Mouse (Mus musculus): ENCODE measurements at regions not wholly inside any gene's neighbourhood (a gene's known extent, or its start where the extent isn't known, plus 50 kb on each side); places are given as distances from the start of the nearest gene placed in this dataset.
"Not testable (repeated sequence)": the region's sequence is repeated elsewhere in the genome, so short reads cannot be mapped to it uniquely, and the experiment has no call there.

DNA sequence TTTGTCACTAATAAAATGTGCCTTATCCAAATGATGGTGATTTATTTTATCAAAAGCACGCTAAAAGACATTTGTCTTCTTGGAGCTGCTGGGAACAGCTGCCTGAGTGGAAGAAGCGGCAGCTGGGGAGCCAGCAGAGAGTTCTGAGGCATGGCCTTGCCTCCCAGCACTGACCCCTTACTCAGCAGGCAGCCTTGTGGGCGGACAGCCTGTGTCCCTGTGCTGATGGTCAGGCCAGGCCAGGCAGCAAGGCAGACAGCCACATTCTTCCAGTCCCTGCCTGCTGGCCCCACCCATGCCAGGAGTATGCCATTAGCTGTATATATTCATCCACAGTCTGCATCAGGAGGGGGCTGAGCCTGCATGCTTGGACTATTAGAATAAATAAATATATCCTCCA is 329.0 kb upstream of the Irx2 start:
- Histone ChIP-seq H3K27ac (no peak overlapping the region), H3K4me3 (no peak overlapping the region)
- no peak for TF ChIP-seq CTCF (conservative IDR thresholded peaks at IDR 0.05)
- no peak for DNase-seq (ENCODE audit: low spot score in 2 of 2)

DNA sequence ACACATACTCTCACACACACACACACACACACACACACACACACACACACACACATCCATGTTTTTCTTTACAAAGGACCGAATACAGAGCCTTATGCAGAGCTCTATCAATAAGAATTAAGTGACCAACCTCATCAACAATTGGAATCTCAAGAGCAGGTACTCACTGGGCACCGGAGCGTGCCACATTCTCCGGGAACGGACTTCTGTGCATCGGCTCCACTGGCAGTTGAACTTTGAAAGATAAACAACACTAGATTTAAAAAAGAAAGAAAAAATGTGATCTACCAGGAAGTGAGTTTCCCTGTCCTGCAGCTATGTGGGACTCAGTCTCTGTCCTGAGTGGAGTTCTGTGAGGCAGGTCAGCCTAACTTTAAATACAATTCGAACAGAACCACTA is 327.5 kb upstream of the Irx2 start:
- Histone ChIP-seq H3K27ac (no peak overlapping the region), H3K4me3 (no peak overlapping the region)
- no peak for DNase-seq (ENCODE audit: low spot score in 2 of 2)
- TF ChIP-seq CTCF (conservative IDR thresholded peaks at IDR 0.05) = no peak

DNA sequence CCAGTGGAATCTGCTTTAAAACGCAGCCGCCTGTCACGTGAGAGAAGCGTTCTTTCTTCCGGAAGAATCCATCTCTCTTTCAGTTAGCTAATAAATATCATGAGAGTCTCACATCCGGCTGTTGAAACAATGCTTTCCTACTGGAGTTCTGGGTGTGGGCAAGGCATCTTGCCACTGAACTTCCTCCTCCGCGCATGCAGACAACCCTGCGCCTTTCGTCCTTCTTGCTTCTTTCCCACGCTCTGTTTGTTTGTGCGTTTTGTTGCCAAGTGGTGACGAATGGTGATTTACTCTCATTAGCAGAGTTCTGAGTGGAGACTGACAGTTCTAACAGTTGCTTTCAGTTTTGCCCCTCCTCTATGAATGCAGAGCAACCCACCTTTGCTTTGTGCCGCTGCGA is 326.8 kb upstream of the Irx2 start:
- no peak for TF ChIP-seq CTCF (conservative IDR thresholded peaks at IDR 0.05)
- Histone ChIP-seq H3K27ac (no peak overlapping the region), H3K4me3 (no peak overlapping the region; the same call in 1 of the 2 replicates)
- no peak for DNase-seq (ENCODE audit: low spot score in 2 of 2)

DNA sequence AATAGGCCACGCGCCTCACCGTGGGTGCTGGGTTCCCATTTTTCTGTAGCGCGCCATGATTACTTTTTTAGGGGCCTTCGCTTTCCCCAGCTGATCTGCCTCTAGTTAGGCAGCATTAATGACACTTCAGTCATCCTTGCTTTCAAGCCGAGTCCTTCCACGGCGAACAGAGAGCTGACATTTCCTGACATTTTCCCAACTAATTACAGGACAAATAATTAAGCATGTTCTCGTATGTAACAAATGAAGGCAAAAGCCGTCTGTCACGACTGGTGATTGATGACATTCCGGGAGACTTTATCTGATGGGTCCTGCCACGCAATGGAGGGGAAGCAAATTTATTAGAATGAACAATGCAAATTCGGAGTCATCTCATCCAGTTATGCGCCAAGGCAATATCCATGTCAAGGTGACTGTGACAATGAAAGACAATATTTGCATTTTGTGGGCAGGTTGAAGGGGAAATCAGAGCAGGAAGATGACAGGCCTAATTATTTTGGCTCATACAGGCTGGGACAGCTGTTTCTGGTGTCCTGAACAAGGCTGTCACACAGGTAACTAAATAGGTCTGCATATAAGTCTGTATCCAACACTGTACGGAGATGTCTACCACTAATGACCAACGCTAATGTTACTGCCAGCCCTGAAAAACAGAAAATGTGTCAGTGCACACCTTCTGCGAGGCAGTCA is 326.0 kb upstream of the Irx2 start:
- no peak overlapping the region for H3K4me3 ChIP-seq
- no peak for DNase-seq (ENCODE audit: low spot score in 2 of 2)
- no peak overlapping the region for H3K27ac ChIP-seq
- TF ChIP-seq CTCF (conservative IDR thresholded peaks at IDR 0.05) = no peak

DNA sequence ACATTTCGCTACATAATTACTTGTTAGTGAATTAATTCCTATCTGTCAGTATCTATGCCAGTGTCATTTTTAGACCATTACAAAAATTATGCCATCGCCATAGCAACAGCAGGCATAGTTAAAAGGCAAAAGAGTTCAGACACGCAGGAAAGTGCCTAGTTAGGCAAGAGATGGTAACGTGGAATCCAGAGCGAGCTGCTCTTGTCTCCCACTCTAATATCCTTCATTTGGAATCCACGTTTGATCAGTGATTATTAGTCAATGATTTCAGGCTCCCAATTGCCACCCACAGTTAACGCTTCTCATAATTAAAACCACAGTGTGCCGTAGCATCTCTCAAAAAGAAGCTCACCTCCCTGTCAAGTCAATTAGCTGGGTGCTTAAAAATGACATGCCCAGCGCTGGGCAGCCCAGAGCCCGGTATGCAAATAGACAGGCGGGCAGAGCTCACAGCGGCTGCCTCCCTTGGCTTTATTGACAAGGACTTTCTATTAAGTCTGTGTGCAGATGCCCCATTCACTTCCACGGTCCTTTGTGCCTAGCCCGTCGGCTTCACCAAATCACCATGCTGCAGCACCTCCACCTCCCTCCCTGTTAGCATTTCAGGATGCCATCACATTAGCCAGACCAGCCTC is 325.4 kb upstream of the Irx2 start:
- Histone ChIP-seq H3K27ac (no peak overlapping the region), H3K4me3 (no peak overlapping the region)
- no peak for DNase-seq (ENCODE audit: low spot score in 2 of 2)
- TF ChIP-seq CTCF (conservative IDR thresholded peaks at IDR 0.05) = no peak

GRCm38 (mm10) chr13:72324041-72324690 is 304.5 kb upstream of the Irx2 start:
- H3K27ac ChIP-seq = no peak overlapping the region

GRCm38 (mm10) chr13:72326201-72326600 is 302.4 kb upstream of the Irx2 start:
- not testable (repeated sequence) for H3K27ac ChIP-seq; DNase-seq (ENCODE audit: low spot score in 2 of 2); H3K4me3 ChIP-seq

More at GRCm38 (mm10) chr13:72324041-72324690, 304.5 kb upstream of the Irx2 start:
- no peak for DNase-seq (ENCODE audit: low spot score in 2 of 2)
- TF ChIP-seq CTCF (conservative IDR thresholded peaks at IDR 0.05) = no peak
- no peak overlapping the region for H3K4me3 ChIP-seq

GRCm38 (mm10) chr13:72345647-72346133 is 282.9 kb upstream of the Irx2 start:
- TF ChIP-seq CTCF (conservative IDR thresholded peaks at IDR 0.05) = no peak
- Histone ChIP-seq H3K4me3 (no peak overlapping the region), H3K27ac (no peak overlapping the region)
- no peak for DNase-seq (ENCODE audit: low spot score in 2 of 2)

GRCm38 (mm10) chr13:72346207-72346943 is 282.2 kb upstream of the Irx2 start:
- no peak overlapping the region for H3K4me3 ChIP-seq
- no peak for TF ChIP-seq CTCF (conservative IDR thresholded peaks at IDR 0.05)
- H3K27ac ChIP-seq = no peak overlapping the region
- no peak for DNase-seq (ENCODE audit: low spot score in 2 of 2)

- DNase-seq (ENCODE audit: low spot score in 2 of 2) = no peak
Observed at GRCm38 (mm10) chr13:72346944-72347586, 281.6 kb upstream of the Irx2 start.

GRCm38 (mm10) chr13:72352641-72353181 is 275.9 kb upstream of the Irx2 start:
- Histone ChIP-seq H3K27ac (no peak overlapping the region), H3K4me3 (no peak overlapping the region)
- DNase-seq (ENCODE audit: low spot score in 2 of 2) = no peak
- TF ChIP-seq CTCF (conservative IDR thresholded peaks at IDR 0.05) = no peak

More at GRCm38 (mm10) chr13:72346944-72347586, 281.6 kb upstream of the Irx2 start:
- Histone ChIP-seq H3K27ac (no peak overlapping the region), H3K4me3 (no peak overlapping the region)
- no peak for TF ChIP-seq CTCF (conservative IDR thresholded peaks at IDR 0.05)

DNA sequence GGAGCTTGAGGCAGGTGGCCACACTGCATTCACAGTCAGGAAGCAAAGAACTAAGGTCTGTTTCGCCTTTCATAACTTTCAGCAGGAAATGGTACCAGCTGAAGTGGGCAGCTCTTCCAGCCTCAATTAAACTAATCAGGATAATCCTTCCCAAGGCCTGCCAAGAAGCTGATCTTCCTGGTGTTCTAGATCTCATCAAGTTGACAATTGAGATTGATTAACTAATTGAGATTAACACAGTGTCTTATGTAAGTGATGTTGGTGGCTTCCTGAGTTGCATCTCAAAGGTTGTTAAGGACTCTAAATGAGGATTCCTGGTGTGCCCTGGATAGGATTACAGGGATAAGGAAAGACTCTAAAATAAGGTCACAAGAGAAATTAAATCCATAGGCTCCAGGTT is 273.3 kb upstream of the Irx2 start:
- Histone ChIP-seq H3K27ac (no peak overlapping the region), H3K4me3 (no peak overlapping the region)
- no peak for TF ChIP-seq CTCF (conservative IDR thresholded peaks at IDR 0.05)
- no peak for DNase-seq (ENCODE audit: low spot score in 2 of 2)

All from layer of hippocampus, adult 2 months (tissue).